Mouse (Mus musculus) ES-Bruce4 (cell line): ENCODE results near the gene Itih2. TPM values are rescaled to one million over a fixed set of nuclear protein-coding genes. Genes with fewer than 3 reads are reported as not detected.

Experiments used
- H3K27ac ChIP-seq: 2 replicates; pipeline ENCODE4 v1.5.1; 2012; ENCODE audit warnings: low read length, inconsistent platforms; ENCODE audit not compliant: insufficient read depth
- H3K27me3 ChIP-seq: 2 replicates; pipeline ENCODE4 v1.6.1; 2012; ENCODE audit warnings: mild to moderate bottlenecking, low read length, inconsistent platforms; ENCODE audit not compliant: control insufficient read depth, poor library complexity, insufficient read depth, severe bottlenecking
- H3K36me3 ChIP-seq: 2 replicates; pipeline ENCODE4 v1.6.1; 2012; ENCODE audit warnings: inconsistent platforms, mild to moderate bottlenecking, low read length, moderate library complexity; ENCODE audit not compliant: control insufficient read depth, poor library complexity, insufficient read depth, severe bottlenecking
- H3K4me1 ChIP-seq: one replicate; pipeline ENCODE4 v1.8.1; 2011; ENCODE audit warnings: low read length; ENCODE audit not compliant: control insufficient read depth, insufficient read depth
- H3K4me3 ChIP-seq: 2 replicates; pipeline ENCODE4 v1.5.1; 2011; ENCODE audit warnings: low read depth, mild to moderate bottlenecking, low read length
- H3K9ac ChIP-seq: 2 replicates; pipeline ENCODE4 v1.6.1; 2012; ENCODE audit warnings: low read depth, mild to moderate bottlenecking, inconsistent platforms; ENCODE audit not compliant: poor library complexity, severe bottlenecking
- H3K9me3 ChIP-seq: replicated peaks from 2 replicates; pipeline ENCODE4 v1.6.1; 2012; ENCODE audit warnings: mild to moderate bottlenecking, low read length, inconsistent platforms; ENCODE audit not compliant: control insufficient read depth, poor library complexity, insufficient read depth, severe bottlenecking
- CTCF ChIP-seq: IDR thresholded peaks from one replicate; pipeline ENCODE4 v1.8.1; 2011; ENCODE audit warnings: low read depth, low read length
- EP300 ChIP-seq: IDR thresholded peaks from 2 replicates; pipeline ENCODE4 v1.6.1; 2011; ENCODE audit warnings: low read depth, low read length; ENCODE audit not compliant: insufficient read depth
- POLR2A ChIP-seq: IDR thresholded peaks from one replicate; pipeline ENCODE4 v1.8.1; 2011; ENCODE audit warnings: low read length; ENCODE audit not compliant: insufficient read depth
- polyA plus RNA-seq: library from polyadenylated mRNA; stranded (reverse); fragments of >200 nt; gene quantifications from 2 replicates; pipeline ENCODE4 v1.2.4, GENCODE M21; 2011; ENCODE audit warnings: low read depth; ENCODE audit not compliant: missing spikeins, insufficient read depth, insufficient read length

Itih2 gene
- polyA plus RNA-seq, 1 experiment, result not detected

DNA sequence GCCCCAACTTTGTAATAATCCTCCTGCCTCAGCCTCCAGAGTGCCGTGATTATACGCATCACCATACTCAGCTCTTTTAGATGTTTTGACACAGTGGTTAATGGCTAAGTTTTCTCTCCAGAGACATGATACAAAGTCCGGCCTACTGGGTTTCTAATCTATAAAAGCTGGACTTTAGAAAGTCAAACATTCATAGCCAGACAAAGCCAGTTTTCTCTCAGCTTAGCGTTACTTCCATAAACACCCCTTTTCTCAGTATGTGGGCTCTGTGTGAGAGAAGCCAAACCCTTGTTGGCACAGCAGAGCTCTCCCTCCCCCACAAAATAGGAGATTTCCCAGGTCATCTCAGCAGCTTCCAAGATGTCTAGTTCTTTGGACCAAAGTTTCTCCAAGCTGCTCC is 2.6 kb downstream of the Itih2 start:
- no peak overlapping the region for H3K27ac ChIP-seq
- no peaks in the 10 kb centered on the region for H3K27me3 ChIP-seq
- H3K9me3 ChIP-seq, result no peaks in the 10 kb centered on the region
- TF ChIP-seq CTCF (no peak), EP300 (no peak), POLR2A (no peak)
- H3K4me3 ChIP-seq, result no peak overlapping the region
- H3K4me1 ChIP-seq, result no peaks in the 10 kb centered on the region
- H3K9ac ChIP-seq, result no peak overlapping the region
- H3K36me3 ChIP-seq, result no peaks in the 10 kb centered on the region

DNA sequence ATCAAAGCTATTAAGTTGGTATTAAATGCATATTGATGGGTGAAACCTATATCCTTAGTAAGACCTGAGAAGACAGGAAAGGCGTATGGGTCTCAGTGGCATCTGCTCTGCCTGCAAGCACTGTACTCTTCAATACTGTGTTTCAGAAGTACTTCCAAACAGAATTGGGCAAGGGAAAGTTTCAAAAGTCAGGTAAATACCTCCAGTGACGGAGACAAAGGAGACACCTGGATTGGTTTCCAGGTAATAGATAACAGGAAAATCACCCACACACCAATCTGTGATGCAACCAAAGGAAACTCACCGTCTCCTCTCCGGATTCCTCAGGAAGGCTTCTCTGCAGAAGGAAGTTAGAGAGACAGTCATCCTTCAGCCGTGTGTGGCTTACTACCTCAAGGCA is 3.7 kb downstream of the Itih2 start:
- TF ChIP-seq POLR2A (no peak), EP300 (no peak), CTCF (no peak)
- no peaks in the 10 kb centered on the region for H3K27me3 ChIP-seq

DNA sequence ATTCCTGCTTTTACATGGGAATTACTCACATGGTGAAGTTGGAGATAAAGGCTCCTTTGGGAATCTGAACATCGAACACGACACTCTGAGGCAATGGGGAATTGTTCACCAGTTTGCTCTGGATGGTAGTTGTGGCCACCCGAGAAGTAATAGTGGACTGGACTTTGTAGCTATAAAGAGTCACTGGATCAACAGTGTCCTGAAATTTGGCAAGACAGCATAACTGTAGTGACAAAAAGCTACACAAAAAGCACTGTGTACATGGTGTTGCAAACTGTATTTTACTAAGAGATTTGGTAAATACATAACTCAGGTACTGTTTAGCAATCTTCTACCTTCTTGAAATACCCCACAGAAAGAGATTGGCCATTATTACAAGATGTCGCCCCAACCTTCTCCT is 5.1 kb downstream of the Itih2 start:
- Histone ChIP-seq H3K27me3 (no peaks in the 10 kb centered on the region), H3K27ac (no peak overlapping the region), H3K9ac (no peak overlapping the region), H3K9me3 (no peaks in the 10 kb centered on the region), H3K36me3 (no peaks in the 10 kb centered on the region), H3K4me1 (no peaks in the 10 kb centered on the region), H3K4me3 (no peak overlapping the region)
- TF ChIP-seq CTCF, result no peak
- no peak for TF ChIP-seq EP300
- no peak for TF ChIP-seq POLR2A

More for the DNA sequence above, 3.7 kb downstream of the Itih2 start:
- H3K9ac ChIP-seq, result no peak overlapping the region
- no peaks in the 10 kb centered on the region for H3K36me3 ChIP-seq
- no peak overlapping the region for H3K27ac ChIP-seq
- no peak overlapping the region for H3K4me3 ChIP-seq
- no peaks in the 10 kb centered on the region for H3K9me3 ChIP-seq
- no peaks in the 10 kb centered on the region for H3K4me1 ChIP-seq

DNA sequence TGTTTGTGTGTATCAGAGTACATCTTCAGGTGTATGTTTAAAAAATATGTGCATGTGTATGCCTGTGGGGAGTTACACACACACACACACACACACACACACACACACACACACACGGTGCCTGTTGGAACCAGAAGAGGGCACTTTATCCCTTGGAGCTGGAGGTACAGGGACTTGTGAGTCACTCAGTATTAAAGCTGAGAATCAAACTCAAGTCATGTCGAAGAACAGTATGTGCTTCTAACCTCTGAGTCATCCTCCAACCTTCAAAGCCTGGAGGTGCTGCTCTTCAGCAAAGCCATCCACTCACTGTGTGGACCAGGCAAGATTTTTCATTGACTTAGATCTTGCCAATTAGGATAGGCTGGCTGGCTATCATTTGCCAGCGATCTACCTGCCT is 9.4 kb downstream of the Itih2 start:
- Histone ChIP-seq H3K36me3 (no peaks in the 10 kb centered on the region), H3K27me3 (no peaks in the 10 kb centered on the region), H3K4me3 (no peak overlapping the region), H3K4me1 (no peaks in the 10 kb centered on the region), H3K9me3 (no peaks in the 10 kb centered on the region), H3K27ac (no peak overlapping the region), H3K9ac (no peak overlapping the region)
- TF ChIP-seq POLR2A (no peak), EP300 (no peak), CTCF (no peak)

DNA sequence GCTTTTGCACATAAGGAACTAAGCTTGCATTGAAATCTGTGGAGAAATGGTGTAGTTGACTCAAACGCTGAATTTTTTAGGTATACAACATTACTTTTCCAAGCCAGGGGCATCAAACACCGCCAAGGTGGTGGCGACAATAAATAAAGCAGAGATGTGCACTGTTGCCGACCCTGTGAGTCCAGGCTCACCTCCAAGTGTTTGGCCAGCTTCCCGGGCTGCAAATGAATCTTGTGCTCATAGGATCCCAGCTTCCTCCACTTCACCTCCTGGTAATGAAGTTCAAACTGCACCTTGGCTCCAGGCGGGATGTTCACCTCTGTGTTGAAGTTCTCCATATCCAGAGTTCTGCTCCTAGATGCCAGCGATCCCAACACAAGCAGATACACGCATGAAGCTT is 11.9 kb downstream of the Itih2 start:
- H3K36me3 ChIP-seq, result no peaks in the 10 kb centered on the region
- no peaks in the 10 kb centered on the region for H3K9me3 ChIP-seq
- no peak overlapping the region for H3K4me3 ChIP-seq
- H3K9ac ChIP-seq, result no peak overlapping the region
- no peaks in the 10 kb centered on the region for H3K4me1 ChIP-seq
- H3K27ac ChIP-seq, result no peak overlapping the region
- no peak for TF ChIP-seq EP300
- H3K27me3 ChIP-seq, result no peaks in the 10 kb centered on the region

DNA sequence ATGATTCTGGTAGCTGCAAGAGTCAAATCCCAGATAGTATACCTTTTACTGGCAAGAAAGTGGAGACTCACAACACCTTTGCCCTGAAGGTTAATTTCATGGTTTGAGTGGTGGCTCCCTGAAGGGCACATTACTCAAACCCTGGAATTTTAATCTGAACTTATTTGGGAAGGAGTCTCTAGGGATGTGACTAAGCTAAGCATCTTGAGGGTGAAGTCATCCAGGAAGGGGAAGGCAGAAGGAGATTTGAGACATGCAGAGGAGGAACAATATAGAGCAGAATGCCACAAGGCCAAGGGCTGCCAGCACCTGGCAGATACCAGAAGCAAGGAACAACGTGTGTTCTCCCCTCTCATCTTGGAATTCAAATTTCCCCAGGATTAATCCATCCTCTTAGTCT is 12.4 kb downstream of the Itih2 start:
- H3K4me3 ChIP-seq, result no peak overlapping the region
- H3K27ac ChIP-seq, result no peak overlapping the region
- TF ChIP-seq POLR2A, result no peak
- no peak for TF ChIP-seq EP300
- no peak for TF ChIP-seq CTCF
- H3K9ac ChIP-seq, result no peak overlapping the region
- H3K36me3 ChIP-seq, result no peaks in the 10 kb centered on the region
- H3K4me1 ChIP-seq, result no peaks in the 10 kb centered on the region
- H3K27me3 ChIP-seq, result no peaks in the 10 kb centered on the region
- no peaks in the 10 kb centered on the region for H3K9me3 ChIP-seq
